Mouse (Mus musculus) brown adipose tissue, adult 24 weeks (tissue): ENCODE measurements around the gene Wdr19. TPM values are rescaled to one million over a fixed set of nuclear protein-coding genes. Genes with fewer than 3 reads are reported as not detected.

ENCODE experiments used
- H3K27ac ChIP-seq: fragments of 200-500 bp; replicated peaks from 2 replicates; pipeline ENCODE4 v1.5.1; 2012; ENCODE audit warnings: low read depth, mild to moderate bottlenecking, low read length
- H3K4me1 ChIP-seq: fragments of 200-500 bp; 2 replicates; pipeline ENCODE4 v1.6.1; 2012; ENCODE audit warnings: low read length, mixed read lengths; ENCODE audit not compliant: control insufficient read depth, insufficient read depth, insufficient read length
- H3K4me3 ChIP-seq: fragments of 200-500 bp; 2 replicates; pipeline ENCODE4 v1.5.1; 2012; ENCODE audit warnings: low read depth, mild to moderate bottlenecking, low read length, moderate library complexity; ENCODE audit not compliant: insufficient read depth
- polyA plus RNA-seq: library from polyadenylated mRNA; stranded (reverse); fragments of >200 nt; gene quantifications from 2 replicates; pipeline ENCODE4 v1.2.4, GENCODE M21; 2012; ENCODE audit not compliant: missing spikeins, insufficient read depth, insufficient read length

Wdr19 gene
- polyA plus RNA-seq, 1 experiment = 2.2 TPM

DNA sequence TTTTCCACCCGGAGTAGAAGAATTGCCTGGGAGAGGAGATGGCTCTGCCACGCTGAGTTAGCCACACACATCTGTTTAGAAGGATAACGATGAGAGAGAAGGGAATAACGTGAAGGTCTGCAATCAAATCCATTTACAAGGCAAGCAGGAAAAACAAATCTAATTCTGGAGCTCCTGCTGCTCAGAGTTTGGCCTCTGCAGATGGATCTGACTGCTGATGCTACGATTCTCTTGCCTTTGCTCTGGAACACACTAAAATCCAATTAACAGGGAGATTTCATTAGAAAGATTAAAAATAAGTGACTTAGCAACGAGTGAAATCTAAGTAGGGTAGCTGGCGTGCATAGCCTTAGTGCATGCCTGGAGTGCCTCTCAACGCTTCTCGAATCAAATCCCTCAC is 106.0 kb downstream of the Wdr19 start:
- Histone ChIP-seq H3K4me3 (no peak overlapping the region), H3K27ac (no peak overlapping the region), H3K4me1 (no peaks in the 10 kb centered on the region)

DNA sequence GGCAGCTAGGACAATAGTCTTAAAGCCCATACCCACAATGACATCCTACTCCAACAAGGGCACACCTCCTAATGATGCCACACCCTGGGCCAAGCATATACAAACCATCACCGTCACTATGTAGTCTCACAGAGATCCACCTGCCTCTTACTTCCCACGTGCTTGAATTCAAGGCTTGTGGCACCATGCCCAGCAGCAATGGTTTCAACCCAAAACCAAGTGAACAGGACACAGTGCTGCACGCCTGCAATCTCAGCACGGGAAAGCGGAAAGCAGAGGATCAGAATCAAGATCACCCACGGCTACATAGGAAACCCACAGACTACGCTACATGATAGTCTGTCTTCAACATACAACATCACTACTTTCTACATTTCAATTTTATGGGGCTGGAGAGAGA is 108.7 kb downstream of the Wdr19 start:
- H3K27ac ChIP-seq = no peak overlapping the region
- no peaks in the 10 kb centered on the region for H3K4me1 ChIP-seq
- H3K4me3 ChIP-seq = no peak overlapping the region

DNA sequence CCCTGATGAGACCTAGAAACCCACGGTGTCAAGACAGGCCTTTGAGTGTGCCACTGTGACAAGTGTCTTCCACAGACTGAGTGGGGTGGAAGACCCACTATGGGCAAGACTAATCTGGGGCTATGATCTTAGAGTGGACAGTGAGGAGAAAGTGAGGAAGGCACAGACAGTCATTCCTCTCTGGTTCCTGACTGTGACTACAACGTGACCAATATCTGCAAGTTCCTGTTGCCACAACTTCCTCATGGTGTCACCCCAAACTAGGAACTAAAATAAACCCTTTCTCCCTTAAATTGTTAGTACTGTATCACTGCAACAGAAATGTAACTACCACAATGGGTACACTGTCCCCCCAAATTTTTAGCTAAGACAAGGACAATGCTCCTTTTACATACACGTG is 109.4 kb downstream of the Wdr19 start:
- Histone ChIP-seq H3K27ac (no peak overlapping the region), H3K4me1 (no peaks in the 10 kb centered on the region), H3K4me3 (no peak overlapping the region)

Other genes starting within 250 kb of the Wdr19 start
- not detected in 2 replicates for gene Tlr6, start 239.6 kb upstream of the Wdr19 start, polyA plus RNA-seq
- gene Fam114a1, start 229.6 kb upstream of the Wdr19 start, polyA plus RNA-seq = 9.2 and 13.2 TPM in 2 replicates
- gene Tmem156, start 107.6 kb upstream of the Wdr19 start, polyA plus RNA-seq = not detected in 2 replicates
- 33.9 and 41.4 TPM in 2 replicates for gene Klhl5, start 92.2 kb upstream of the Wdr19 start, polyA plus RNA-seq
- 17.6 and 21.5 TPM in 2 replicates for gene Rfc1, start 136.0 kb downstream of the Wdr19 start, polyA plus RNA-seq
- 17.4 and 29.1 TPM in 2 replicates for gene Klb, start 148.6 kb downstream of the Wdr19 start, polyA plus RNA-seq
- gene Rpl9, start 191.7 kb downstream of the Wdr19 start, polyA plus RNA-seq = 282 and 398 TPM in 2 replicates
- gene Lias, start 191.8 kb downstream of the Wdr19 start, polyA plus RNA-seq = 95.3 and 105 TPM in 2 replicates
- 17.4 and 29.1 TPM in 2 replicates for gene Ugdh, start 236.3 kb downstream of the Wdr19 start, polyA plus RNA-seq